Mouse (Mus musculus): Measurements from ENCODE around the gene Btbd16.

- TF ChIP-seq CTCF (conservative IDR thresholded peaks at IDR 0.05; ENCODE audit: insufficient read depth, insufficient read length, low read depth, low read length) (no peak), POLR2A (IDR thresholded peaks at IDR 0.05; ENCODE audit: low read depth, low read length) (no peak)
Observed at GRCm38 (mm10) chr7:130838658-130839025, 64.8 kb downstream of the Btbd16 start.

Measured in kidney, adult 2 months (tissue).